Mouse (Mus musculus): ENCODE results near the gene Olfr658.
A peak's percentile ranks its signal among the peaks of the same experiment; 100 is the strongest.

The Olfr658 gene

DNA sequence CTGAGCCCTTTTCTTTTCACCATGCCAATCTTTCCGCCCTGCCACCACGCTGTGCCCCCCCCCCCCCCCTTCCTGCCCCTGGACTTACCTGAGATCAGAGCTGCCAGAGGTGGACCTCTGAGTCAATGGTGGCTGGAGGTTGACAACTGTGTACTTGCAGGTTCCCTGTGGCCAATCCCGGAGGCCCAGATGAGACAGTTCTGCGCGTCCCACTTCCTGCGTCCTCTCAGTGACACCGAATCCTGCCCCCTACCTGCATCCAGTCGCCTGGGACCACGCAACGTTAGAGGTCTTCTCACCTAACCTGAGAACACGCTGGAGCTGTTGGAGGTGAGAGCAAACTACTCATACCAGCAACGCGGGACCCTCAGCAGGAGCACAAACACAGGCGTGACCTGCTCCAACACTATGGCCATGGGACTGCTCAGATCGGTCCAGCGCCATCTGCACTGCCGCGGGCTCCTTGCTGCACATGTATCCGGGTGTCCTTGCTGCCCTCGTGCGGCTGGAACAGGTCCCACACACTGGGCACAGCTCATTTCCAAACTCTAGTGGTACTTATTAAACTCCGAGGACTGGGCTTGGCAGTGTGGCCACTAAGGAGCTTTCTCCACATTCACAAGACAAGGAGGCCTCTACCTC, at the start of gene Olfr658:
Gene Olfr658 (minus strand): TSS at position 465 of the 642 bp plus-strand sequence.
- DNase-seq, result peak; percentile 6 to 12

DNA sequence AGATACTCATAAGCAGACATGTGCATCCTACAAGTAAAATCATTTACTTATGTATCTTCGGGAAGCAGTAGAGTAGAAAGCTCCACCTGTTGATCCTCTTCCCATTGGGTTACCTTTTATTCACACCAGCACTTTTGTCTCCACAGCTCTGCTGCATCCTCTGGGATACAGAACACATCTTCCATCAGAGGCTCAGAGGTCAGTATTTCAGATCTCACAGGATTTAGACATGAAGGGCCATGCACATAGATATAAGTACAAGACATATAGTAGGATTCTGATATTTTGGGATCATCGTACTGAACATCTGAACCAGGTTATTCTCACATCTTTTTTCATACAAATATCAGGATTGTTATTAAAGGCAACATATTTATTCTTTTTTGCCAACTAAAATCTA, 39.1 kb upstream of the Olfr658 start, which contains the start of gene Olfr661:
Gene Olfr661 (plus strand): TSS at position 301 of the 400 bp plus-strand sequence.
- DNase-seq, result no peak

- DNase-seq, result no peak
Observed at GRCm38 (mm10) chr7:104666453-104666852, 19.3 kb upstream of the Olfr658 start, which contains the start of gene Olfr659. Olfr659 (plus strand) TSS chr7:104666753.

DNA sequence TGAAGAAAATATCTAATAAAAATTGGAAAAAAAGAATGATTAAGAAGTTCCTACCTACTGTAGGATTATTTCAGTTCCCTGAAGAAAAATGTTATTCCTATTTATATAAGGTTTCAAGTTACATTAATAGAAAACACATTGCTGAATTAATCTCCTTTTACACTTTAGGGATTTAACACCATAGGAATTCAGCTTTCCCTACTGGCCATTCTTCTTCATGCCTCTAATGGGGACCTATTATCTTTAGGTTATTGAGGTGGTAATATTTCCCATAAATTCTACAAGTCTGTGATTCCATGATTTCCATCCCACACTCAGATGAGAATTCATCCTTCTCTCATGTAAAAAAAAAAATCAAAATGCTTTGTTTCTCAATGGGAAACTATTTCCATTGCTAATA, 22.6 kb downstream of the Olfr658 start, which contains the start of gene Olfr657:
Gene Olfr657 (plus strand): TSS at position 301 of the 400 bp plus-strand sequence.
- no peak for DNase-seq

- DNase-seq, result no peak
Observed at GRCm38 (mm10) chr7:104613655-104614054, 33.5 kb downstream of the Olfr658 start, which contains the start of gene Olfr656. Olfr656 (plus strand) TSS chr7:104613955.

DNA sequence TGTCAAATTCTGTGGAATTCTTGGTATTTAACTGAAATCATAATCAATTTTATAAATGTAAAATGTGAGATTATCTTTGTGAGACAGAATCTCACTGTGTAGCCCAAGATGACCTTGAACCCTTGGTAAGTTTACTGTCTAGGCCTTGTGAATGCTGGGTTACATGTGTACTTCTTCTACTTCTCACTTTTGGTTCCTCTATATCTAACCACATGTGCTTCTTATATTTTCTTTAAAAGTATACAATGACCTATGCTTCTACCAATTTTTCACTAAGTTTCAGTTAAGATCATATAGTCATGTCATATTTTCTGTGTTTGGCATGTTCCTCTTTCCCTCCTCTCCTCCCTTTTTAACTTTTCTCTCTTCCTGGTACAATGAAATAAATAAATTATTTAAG, 42.4 kb downstream of the Olfr658 start:
- no peak for DNase-seq

DNA sequence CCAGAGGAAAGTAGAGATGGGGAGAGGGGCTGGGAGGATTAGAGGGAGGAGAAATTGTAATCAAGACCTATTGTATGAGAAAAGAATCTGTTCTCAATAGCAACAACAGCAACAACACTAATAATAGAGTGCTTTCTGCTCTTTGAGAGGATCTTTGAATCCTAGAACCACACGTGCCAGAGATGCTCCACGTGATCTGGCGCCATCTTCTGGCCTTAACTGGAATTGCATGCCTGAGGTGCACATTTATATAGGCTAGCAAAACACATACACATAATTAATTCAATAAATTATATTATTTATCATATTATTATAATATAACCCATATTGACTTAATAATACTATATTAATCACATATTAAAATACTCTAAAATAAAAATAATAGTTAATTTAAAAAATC, 43.9 kb downstream of the Olfr658 start:
- DNase-seq, result peak; percentile 39 to 49

DNA sequence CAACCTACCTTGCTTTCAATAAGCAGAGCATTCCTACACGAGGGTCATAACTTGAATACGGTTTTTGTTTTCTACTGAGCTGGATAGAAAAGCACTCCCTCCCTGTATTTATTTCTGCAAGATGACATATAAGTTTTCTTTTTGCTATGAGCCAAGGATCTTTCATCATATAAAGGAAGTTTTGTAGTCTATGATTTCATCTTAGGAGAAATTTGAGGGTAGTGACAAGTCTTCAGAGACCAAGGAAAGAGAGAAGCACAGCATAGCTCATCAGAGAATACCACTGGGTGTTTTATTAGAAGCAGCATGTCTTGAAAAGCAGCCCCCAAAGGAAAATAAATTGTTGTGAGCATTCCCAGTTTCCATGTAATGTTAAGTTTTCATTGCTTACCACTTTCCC, 45.4 kb downstream of the Olfr658 start, which contains the start of gene Olfr655:
Gene Olfr655 (minus strand): TSS at position 101 of the 400 bp plus-strand sequence.
- DNase-seq, result no peak
